Mouse (Mus musculus) cerebellum, adult 2 months (tissue): Measurements from ENCODE around the gene Rec8.

Source experiments
- CTCF ChIP-seq: fragments of 200-500 bp; IDR thresholded peaks from 2 replicates; pipeline ENCODE4 v1.5.1; 2011; ENCODE audit warnings: low read depth, mild to moderate bottlenecking, control low read depth, low read length, moderate library complexity, borderline replicate concordance; ENCODE audit not compliant: insufficient read depth
- POLR2A ChIP-seq: fragments of 200-500 bp; IDR thresholded peaks from 2 replicates; pipeline ENCODE4 v1.6.1; 2011; ENCODE audit warnings: low read length, control low read depth, borderline replicate concordance; ENCODE audit not compliant: insufficient read depth

DNA sequence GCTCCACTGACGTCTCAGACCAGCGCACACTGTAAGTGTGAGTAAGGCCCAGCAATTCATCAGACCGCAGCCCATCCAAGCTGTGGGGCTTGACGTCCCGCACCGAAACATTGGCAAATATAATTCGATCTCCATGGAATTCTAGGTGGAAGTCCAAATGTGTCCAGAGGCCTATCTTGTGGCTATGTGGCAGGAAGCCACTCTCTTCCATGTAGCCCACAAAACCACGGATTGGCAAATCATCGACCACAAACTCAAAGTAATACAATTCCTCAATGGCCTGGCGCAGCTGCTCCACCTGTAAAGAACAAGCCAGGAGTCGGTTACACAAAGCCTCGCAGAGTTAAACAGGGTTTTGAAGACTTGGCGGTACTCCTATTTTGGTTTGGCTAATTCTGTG, 23.5 kb downstream of the Rec8 start:
- TF ChIP-seq POLR2A (no peak), CTCF (no peak)
